Mouse (Mus musculus) megakaryocyte, embryonic 14.5 days (primary cell): ENCODE data around the gene Mgst3. TPM values are rescaled to one million over a fixed set of nuclear protein-coding genes. Genes with fewer than 3 reads are reported as not detected.

Experiments
- H3K27me3 ChIP-seq: replicated peaks from 2 replicates; pipeline ENCODE3; 2012; ENCODE audit warnings: inconsistent platforms
- H3K36me3 ChIP-seq: replicated peaks from 2 replicates; pipeline ENCODE3; 2012; ENCODE audit warnings: low read length, inconsistent platforms, mixed read lengths
- H3K4me1 ChIP-seq: 2 replicates; pipeline ENCODE4 v1.6.1; 2012; ENCODE audit warnings: inconsistent platforms
- H3K4me3 ChIP-seq: replicated peaks from 2 replicates; pipeline ENCODE3; 2012; ENCODE audit warnings: moderate library complexity, mild to moderate bottlenecking, inconsistent platforms
- H3K9me3 ChIP-seq: 2 replicates; pipeline ENCODE4 v1.6.1; 2012; ENCODE audit warnings: inconsistent platforms
- FLI1 ChIP-seq: IDR thresholded peaks from 2 replicates; pipeline ENCODE4 v1.6.1; 2012; ENCODE audit warnings: low read length, inconsistent platforms, mixed read lengths
- GATA1 ChIP-seq: IDR thresholded peaks from 3 replicates; pipeline ENCODE4 v1.6.1; 2012; ENCODE audit warnings: mixed read lengths, low read length, inconsistent platforms, borderline replicate concordance
- polyA plus RNA-seq: library from polyadenylated mRNA; stranded (reverse); fragments of >175 nt; gene quantifications from 2 replicates; pipeline ENCODE4 v1.2.3, GENCODE M21; 2012; ENCODE audit warnings: low replicate concordance; ENCODE audit not compliant: insufficient read depth

The Mgst3 gene
- polyA plus RNA-seq, 1 experiment = 10.5 TPM

DNA sequence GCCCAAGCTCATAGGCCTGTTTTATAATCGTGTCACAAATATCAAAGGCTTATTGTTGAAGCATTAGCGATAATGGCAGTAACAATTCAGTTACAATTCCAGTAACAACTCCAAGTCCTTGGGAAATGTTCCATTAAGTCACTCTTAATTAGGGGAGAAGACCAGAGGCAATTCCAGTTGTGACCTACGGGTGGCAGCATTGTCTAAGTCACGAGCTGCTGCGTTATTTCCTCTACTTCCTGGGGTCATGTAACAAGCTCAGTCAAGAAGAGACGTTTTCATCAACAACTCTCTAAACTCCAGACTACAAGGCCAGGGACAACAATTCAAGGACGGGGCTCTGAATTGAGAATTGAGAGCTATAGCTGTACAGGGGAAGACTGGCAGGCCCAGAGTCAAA lies 21.2 kb upstream of the Mgst3 start:
- Histone ChIP-seq H3K36me3 (no peaks in the 10 kb centered on the region), H3K4me1 (peaks cover 4% of the 10 kb centered on the region; the same call in 1 of the 2 replicates), H3K27me3 (peaks cover 11% of the 10 kb centered on the region), H3K4me3 (no peak overlapping the region), H3K9me3 (no peaks in the 10 kb centered on the region)
- TF ChIP-seq GATA1 (no peak), FLI1 (no peak)

DNA sequence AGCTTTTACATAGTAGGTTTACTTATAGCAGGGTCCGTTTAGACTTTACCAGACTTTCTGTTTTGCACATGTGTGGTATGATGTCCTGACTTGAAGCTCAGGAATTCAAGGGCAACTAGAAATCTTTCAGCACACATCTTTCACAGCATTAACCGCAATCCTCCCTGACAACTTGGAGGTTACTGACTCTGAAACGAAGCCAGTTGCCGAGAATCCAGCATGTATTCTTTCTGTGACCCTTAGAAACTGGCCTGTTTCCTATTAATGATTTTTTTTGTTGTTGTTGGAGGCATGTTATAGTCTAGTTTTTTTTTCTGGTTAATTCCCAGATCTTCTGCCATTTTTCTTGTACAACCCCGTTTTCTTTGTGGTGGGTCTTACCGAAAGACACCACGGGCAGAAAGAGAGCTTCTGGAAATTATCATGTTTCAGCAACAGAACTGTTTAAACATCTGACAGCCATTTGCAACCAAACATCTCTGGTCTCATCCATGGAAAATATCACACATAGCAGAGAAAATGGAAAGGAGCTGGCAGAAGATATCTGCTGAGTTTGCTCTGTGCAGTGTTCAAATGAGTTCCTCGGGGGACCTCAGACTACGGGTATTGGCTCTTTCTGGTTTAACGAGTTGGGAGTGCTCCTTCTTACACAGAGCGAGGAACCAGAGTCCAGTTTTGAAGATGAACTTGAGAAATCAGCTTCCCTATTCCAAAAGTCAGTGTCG lies 18.5 kb upstream of the Mgst3 start:
- peaks cover 4% of the 10 kb centered on the region; the same call in 1 of the 2 replicates for H3K4me1 ChIP-seq
- H3K27me3 ChIP-seq = peaks cover 27% of the 10 kb centered on the region
- 0 out of 2 replicates have a peak, but pooled peaks cover 4% of the 10 kb centered on the region for H3K9me3 ChIP-seq
- TF ChIP-seq GATA1 (no peak), FLI1 (no peak)
- H3K4me3 ChIP-seq = no peak overlapping the region
- H3K36me3 ChIP-seq = no peaks in the 10 kb centered on the region

DNA sequence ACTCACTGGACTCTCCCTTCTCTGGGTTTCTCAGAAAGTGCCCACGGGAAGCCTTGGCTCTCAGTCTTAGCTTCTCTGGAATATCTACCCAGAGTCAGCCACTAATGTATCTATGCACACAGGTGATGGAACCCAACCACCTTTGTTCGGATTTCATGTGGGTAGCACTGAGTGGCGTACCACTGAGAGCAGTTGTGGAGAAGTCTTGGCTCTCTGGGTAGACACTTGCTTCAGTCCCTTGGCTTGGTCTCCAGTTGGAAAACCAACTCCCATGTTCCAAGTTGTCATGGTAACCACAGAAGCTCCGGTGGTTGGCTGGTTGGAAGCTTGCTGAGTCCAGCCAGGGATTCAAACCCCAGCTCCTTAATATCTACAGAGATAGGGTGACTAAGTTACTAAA lies 16.0 kb upstream of the Mgst3 start:
- Histone ChIP-seq H3K4me3 (no peak overlapping the region), H3K9me3 (0 out of 2 replicates have a peak, but pooled peaks cover 4% of the 10 kb centered on the region), H3K36me3 (no peaks in the 10 kb centered on the region), H3K4me1 (no peaks in the 10 kb centered on the region), H3K27me3 (peaks cover 34% of the 10 kb centered on the region)
- TF ChIP-seq GATA1 = no peak
- TF ChIP-seq FLI1 = no peak

DNA sequence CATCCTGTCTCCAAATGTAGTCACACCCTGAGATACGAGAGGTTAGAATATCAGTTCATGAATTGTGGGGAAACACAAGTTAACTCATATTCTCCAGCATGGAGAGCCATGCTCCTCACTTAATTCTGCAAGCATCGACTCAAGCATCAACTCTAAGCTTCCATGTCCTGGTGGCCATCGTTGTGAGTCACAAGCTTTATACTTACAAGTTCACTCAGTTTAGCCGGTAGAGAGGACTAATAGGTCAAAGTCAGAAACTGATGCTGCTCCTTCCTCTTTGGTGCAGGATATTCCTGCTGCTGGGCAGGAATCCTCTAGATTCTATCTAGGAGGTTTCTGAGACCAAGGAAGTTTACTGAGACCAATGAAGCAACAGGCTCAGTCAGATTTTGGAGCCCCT lies 11.6 kb upstream of the Mgst3 start:
- Histone ChIP-seq H3K36me3 (no peaks in the 10 kb centered on the region), H3K27me3 (peaks cover 26% of the 10 kb centered on the region), H3K4me3 (no peak overlapping the region), H3K9me3 (0 out of 2 replicates have a peak, but pooled peaks cover 4% of the 10 kb centered on the region), H3K4me1 (no peaks in the 10 kb centered on the region)
- TF ChIP-seq FLI1 (no peak), GATA1 (no peak)

DNA sequence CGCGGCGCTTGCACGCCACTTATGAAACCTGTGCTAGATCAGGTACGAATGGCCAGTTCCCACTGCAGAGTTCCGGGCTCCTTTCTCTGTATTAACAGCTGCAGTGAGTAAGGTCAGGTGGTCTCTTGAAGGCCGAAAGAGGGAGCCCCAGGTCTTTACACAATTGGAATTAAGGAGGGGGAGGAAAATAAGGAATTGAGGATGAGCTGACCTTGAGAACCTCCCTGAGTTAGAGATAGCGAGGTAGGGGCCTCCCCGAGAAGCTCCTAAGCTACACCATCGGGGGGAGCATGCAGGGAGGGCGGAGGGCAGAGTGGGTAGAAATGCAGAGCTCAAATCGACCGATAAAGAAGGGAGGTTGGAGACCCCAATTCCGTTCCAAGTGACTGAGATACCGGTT lies 360 bp downstream of the Mgst3 start:
- no peak for TF ChIP-seq GATA1
- TF ChIP-seq FLI1 = no peak
- Histone ChIP-seq H3K4me1 (peaks cover 29% of the 10 kb centered on the region), H3K27me3 (peaks cover 3% of the 10 kb centered on the region), H3K36me3 (no peaks in the 10 kb centered on the region), H3K4me3 (peak overlapping the region; percentile 97), H3K9me3 (no peaks in the 10 kb centered on the region)

DNA sequence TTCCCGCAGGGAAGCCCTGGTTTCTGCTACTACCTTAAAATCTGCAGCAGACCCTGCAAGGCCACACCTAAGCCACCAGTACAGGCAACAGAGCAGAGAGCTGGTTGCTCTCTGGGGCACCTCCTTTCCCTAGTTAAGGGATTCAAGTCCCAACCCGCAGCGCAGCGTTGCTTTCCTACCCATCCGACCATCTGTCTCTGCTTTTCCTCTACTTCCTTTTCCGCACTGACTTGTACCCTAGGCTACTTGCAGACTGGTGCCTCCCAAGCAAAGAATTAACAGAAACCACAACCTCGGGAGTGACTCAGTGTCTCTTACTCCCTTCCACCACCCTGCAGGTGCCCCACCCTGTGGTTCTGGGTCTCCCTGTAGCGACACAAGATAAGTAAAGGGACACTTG lies 954 bp downstream of the Mgst3 start:
- peaks cover 3% of the 10 kb centered on the region for H3K27me3 ChIP-seq
- H3K4me1 ChIP-seq = peaks cover 32% of the 10 kb centered on the region
- no peak for TF ChIP-seq FLI1
- no peak for TF ChIP-seq GATA1
- peak overlapping the region; percentile 97 for H3K4me3 ChIP-seq
- no peaks in the 10 kb centered on the region for H3K9me3 ChIP-seq
- no peaks in the 10 kb centered on the region for H3K36me3 ChIP-seq

DNA sequence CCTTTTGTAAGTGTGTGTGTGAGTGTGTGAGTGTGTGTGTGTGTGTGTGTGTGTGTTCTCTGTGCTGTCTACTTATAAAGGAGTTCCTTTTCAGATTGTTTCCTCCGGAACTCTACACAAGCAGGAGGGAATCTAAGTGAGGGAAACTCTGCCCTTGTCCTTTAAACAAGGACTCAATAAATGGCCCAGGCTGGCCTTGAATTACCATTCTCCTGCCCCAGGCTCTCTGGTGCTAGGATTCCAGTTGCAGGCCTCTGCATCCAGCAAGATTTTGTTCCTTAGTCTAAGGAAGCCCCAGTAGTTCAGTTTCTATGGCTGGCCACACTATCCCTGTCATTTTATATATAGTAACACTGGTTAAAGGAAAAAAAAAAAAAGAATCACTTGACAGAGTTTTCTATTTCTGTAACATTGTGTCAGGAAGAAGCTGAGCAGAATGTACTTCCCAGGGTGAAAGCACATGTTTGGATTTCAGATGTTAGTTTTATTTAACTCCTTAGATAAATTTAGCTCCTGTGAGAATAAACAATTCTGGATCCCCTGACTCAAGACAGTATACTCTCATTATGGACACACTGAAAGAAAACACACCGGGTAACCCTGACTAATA lies 1.5 kb downstream of the Mgst3 start:
- no peak for TF ChIP-seq FLI1
- no peak for TF ChIP-seq GATA1
- H3K36me3 ChIP-seq = no peaks in the 10 kb centered on the region

DNA sequence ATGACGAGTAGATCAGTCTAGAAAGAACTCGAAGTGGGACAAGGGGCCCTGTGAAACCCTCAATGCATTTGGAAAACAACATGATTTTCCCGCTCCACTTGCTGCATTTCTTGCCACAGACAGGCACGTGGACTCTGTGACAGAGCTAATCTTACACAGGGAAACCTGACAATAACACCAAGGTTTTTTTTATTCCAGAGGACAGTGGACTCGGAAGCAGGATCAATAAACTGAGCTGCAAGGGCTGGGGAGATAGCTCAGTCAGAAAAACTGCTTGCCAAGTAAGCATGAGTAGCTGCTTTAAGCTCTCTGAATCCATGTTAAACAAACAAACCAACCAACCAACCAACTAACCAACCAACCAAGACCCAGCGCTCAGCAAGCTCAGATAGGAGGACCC lies 2.4 kb downstream of the Mgst3 start:
- H3K4me3 ChIP-seq = no peak overlapping the region
- TF ChIP-seq FLI1 (no peak), GATA1 (no peak)
- H3K36me3 ChIP-seq = no peaks in the 10 kb centered on the region

More for the DNA sequence above, 1.5 kb downstream of the Mgst3 start:
- Histone ChIP-seq H3K4me3 (peak overlapping the region; percentile 97), H3K9me3 (no peaks in the 10 kb centered on the region), H3K4me1 (peaks cover 38% of the 10 kb centered on the region), H3K27me3 (peaks cover 3% of the 10 kb centered on the region)

DNA sequence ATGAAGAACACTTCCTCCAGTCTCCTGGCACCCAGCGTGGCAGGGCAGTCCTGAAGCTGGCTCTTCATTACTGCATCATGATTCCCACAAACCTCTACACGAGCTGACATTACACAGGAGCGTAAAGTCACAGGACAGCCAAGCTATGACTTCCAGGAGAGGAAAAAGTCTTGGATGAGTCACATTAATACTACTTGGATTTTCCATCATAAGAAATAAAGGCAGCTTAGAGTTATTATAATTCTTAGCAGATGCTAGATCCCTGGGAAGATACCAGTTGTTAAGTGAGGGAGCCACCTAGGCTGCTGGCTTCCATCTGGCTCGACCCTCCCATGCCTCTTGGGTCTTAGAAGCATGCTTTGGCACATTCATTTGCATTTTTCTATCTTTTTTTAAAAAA lies 3.3 kb downstream of the Mgst3 start:
- Histone ChIP-seq H3K9me3 (no peaks in the 10 kb centered on the region), H3K27me3 (peaks cover 6% of the 10 kb centered on the region), H3K4me1 (peaks cover 42% of the 10 kb centered on the region), H3K4me3 (no peak overlapping the region), H3K36me3 (no peaks in the 10 kb centered on the region)
- TF ChIP-seq GATA1 = no peak
- TF ChIP-seq FLI1 = no peak

More for the DNA sequence above, 2.4 kb downstream of the Mgst3 start:
- Histone ChIP-seq H3K4me1 (peaks cover 42% of the 10 kb centered on the region), H3K9me3 (no peaks in the 10 kb centered on the region), H3K27me3 (peaks cover 3% of the 10 kb centered on the region)

DNA sequence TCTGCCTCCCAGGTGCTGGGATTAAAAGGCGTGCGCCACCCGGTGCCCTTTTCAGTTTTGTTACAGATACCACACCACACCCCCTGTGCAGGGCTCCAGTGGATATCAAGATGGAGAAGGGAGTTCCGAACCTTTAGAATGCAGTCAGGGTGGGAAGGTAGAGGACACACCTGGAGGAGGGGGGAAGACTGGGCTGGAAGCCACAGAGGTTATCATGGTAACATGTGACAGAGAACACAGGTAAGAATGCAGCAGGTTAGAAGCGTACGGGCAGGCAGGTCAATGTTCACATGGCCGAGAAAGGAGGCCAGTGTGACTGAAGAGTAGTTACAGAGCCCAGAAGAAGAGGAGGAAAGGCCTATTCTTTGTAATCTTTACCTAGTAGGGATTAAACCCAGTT lies 4.1 kb downstream of the Mgst3 start:
- H3K27me3 ChIP-seq = peaks cover 6% of the 10 kb centered on the region
- no peak for TF ChIP-seq GATA1
- TF ChIP-seq FLI1 = no peak
- no peak overlapping the region for H3K4me3 ChIP-seq
- H3K4me1 ChIP-seq = peaks cover 42% of the 10 kb centered on the region
- no peaks in the 10 kb centered on the region for H3K9me3 ChIP-seq
- H3K36me3 ChIP-seq = no peaks in the 10 kb centered on the region

DNA sequence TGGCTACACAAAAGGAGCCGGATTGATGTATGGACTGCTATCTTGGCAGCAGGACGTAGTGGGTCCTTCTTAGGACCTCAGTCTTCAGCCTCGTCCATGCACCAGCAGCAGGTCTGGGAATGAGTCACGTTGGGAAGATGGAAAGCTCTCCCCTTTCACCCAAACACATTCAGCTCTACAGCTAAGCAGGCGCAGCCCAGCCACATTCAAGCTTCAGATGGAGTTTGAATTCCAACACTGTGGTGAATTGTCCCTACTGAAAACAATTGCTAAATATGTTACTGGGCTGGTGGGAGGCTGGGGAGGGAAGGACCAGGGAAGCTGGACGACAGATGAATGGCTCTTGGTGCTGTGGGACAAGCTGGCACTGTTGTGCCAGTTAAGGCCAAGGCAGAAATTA lies 5.1 kb downstream of the Mgst3 start:
- no peaks in the 10 kb centered on the region for H3K9me3 ChIP-seq
- TF ChIP-seq FLI1 (no peak), GATA1 (no peak)
- peaks cover 43% of the 10 kb centered on the region for H3K4me1 ChIP-seq
- H3K4me3 ChIP-seq = no peak overlapping the region
- no peaks in the 10 kb centered on the region for H3K36me3 ChIP-seq
- H3K27me3 ChIP-seq = peaks cover 6% of the 10 kb centered on the region
